Mouse (Mus musculus) small intestine, adult 2 months (tissue): Measurements from ENCODE around the gene C2cd4b. TPM values are rescaled to one million over a fixed set of nuclear protein-coding genes. Genes with fewer than 3 reads are reported as not detected.

Source experiments
- H3K27ac ChIP-seq: fragments of 200-500 bp; 2 replicates; pipeline ENCODE4 v1.5.1; 2012; ENCODE audit warnings: low read depth, low read length, control low read depth, inconsistent platforms; ENCODE audit not compliant: insufficient read depth
- H3K27me3 ChIP-seq: fragments of 200-500 bp; 2 replicates; pipeline ENCODE4 v1.6.1; 2012; ENCODE audit warnings: mild to moderate bottlenecking, moderate library complexity, low read length, inconsistent platforms; ENCODE audit not compliant: control insufficient read depth, insufficient read depth
- H3K36me3 ChIP-seq: fragments of 200-500 bp; 2 replicates; pipeline ENCODE4 v1.6.1; 2012; ENCODE audit warnings: mild to moderate bottlenecking, low read length, control low read depth, inconsistent platforms; ENCODE audit not compliant: control insufficient read depth, insufficient read depth
- H3K4me1 ChIP-seq: fragments of 200-500 bp; 2 replicates; pipeline ENCODE4 v1.6.1; 2012; ENCODE audit warnings: low read length, inconsistent platforms, mixed read lengths; ENCODE audit not compliant: control insufficient read depth, insufficient read depth, insufficient read length
- H3K4me3 ChIP-seq: fragments of 200-500 bp; 2 replicates; pipeline ENCODE4 v1.5.1; 2012; ENCODE audit warnings: low read depth, mild to moderate bottlenecking, control low read depth, inconsistent platforms, low read length, moderate library complexity
- CTCF ChIP-seq: fragments of 200-500 bp; IDR thresholded peaks from 2 replicates; pipeline ENCODE4 v1.5.1; 2012; ENCODE audit warnings: low read depth, mild to moderate bottlenecking, control low read depth, inconsistent platforms, low read length, moderate library complexity, mixed read lengths; ENCODE audit not compliant: insufficient replicate concordance, insufficient read length; ENCODE audit errors: extremely low read depth
- POLR2A ChIP-seq: fragments of 200-500 bp; IDR thresholded peaks from 2 replicates; pipeline ENCODE4 v1.6.1; 2012; ENCODE audit warnings: low read depth, mild to moderate bottlenecking, control low read depth, inconsistent platforms, low read length, moderate library complexity
- WGBS: fragments of 180-500 bp; shearing (Covaris S2); methylation state at CpG from one replicate; pipeline ENCODE4 v1.1.7; 2018; 5-methylcytosine and 5-hydroxymethylcytosine counted together
- polyA plus RNA-seq: library from polyadenylated mRNA; depleted of rRNA; stranded (reverse); fragments of >200 nt; gene quantifications from 2 replicates; pipeline ENCODE4 v1.2.3, GENCODE M21; 2012

The C2cd4b gene
- polyA plus RNA-seq, 1 experiment, result 4.0 TPM

GRCm38 (mm10) chr9:67760991-67761390, 1.8 kb downstream of the C2cd4b start:
- H3K27me3 ChIP-seq, result 0 out of 2 replicates have a peak, but pooled peaks cover 5% of the 10 kb centered on the region
- no peak for TF ChIP-seq CTCF
- H3K36me3 ChIP-seq, result no peaks in the 10 kb centered on the region
- no peaks in the 10 kb centered on the region for H3K4me1 ChIP-seq
- WGBS, result 82% methylated on average over 6 of the region's 6 CpGs
- no peak overlapping the region for H3K4me3 ChIP-seq
- H3K27ac ChIP-seq, result no peak overlapping the region

GRCm38 (mm10) chr9:67763326-67763725, 4.1 kb downstream of the C2cd4b start:
- 78% methylated on average over 4 of the region's 4 CpGs for WGBS
- Histone ChIP-seq H3K36me3 (no peaks in the 10 kb centered on the region), H3K27ac (no peak overlapping the region), H3K4me3 (no peak overlapping the region), H3K27me3 (0 out of 2 replicates have a peak, but pooled peaks cover 5% of the 10 kb centered on the region), H3K4me1 (no peaks in the 10 kb centered on the region)
- TF ChIP-seq CTCF (no peak), POLR2A (no peak)

GRCm38 (mm10) chr9:67766405-67766804, 7.2 kb downstream of the C2cd4b start:
- 56% methylated on average over 4 of the region's 4 CpGs for WGBS
- Histone ChIP-seq H3K27ac (no peak overlapping the region), H3K4me1 (no peaks in the 10 kb centered on the region), H3K4me3 (no peak overlapping the region), H3K27me3 (no peaks in the 10 kb centered on the region), H3K36me3 (no peaks in the 10 kb centered on the region)
- TF ChIP-seq POLR2A (no peak), CTCF (no peak)

- H3K4me1 ChIP-seq, result no peaks in the 10 kb centered on the region
- TF ChIP-seq POLR2A (no peak), CTCF (no peak)
These were observed 7.7 kb downstream of the C2cd4b start for GRCm38 (mm10) chr9:67766948-67767347.

GRCm38 (mm10) chr9:67768843-67769242, 9.6 kb downstream of the C2cd4b start:
- TF ChIP-seq CTCF, result no peak
- TF ChIP-seq POLR2A, result no peak
- 81% methylated on average over 4 of the region's 4 CpGs for WGBS
- H3K4me1 ChIP-seq, result no peaks in the 10 kb centered on the region
- H3K27ac ChIP-seq, result no peak overlapping the region
- no peak overlapping the region for H3K4me3 ChIP-seq
- H3K27me3 ChIP-seq, result no peaks in the 10 kb centered on the region
- H3K36me3 ChIP-seq, result no peaks in the 10 kb centered on the region

More at GRCm38 (mm10) chr9:67766948-67767347, 7.7 kb downstream of the C2cd4b start:
- Histone ChIP-seq H3K27me3 (no peaks in the 10 kb centered on the region), H3K4me3 (no peak overlapping the region), H3K27ac (no peak overlapping the region), H3K36me3 (no peaks in the 10 kb centered on the region)
- 50% methylated on average over 3 of the region's 3 CpGs for WGBS

GRCm38 (mm10) chr9:67769401-67769800, 10.2 kb downstream of the C2cd4b start:
- Histone ChIP-seq H3K27me3 (no peaks in the 10 kb centered on the region), H3K36me3 (no peaks in the 10 kb centered on the region), H3K27ac (no peak overlapping the region), H3K4me1 (no peaks in the 10 kb centered on the region), H3K4me3 (no peak overlapping the region)
- WGBS, result 84% methylated on average over 1 of the region's 1 CpGs
- TF ChIP-seq POLR2A (no peak), CTCF (no peak)

GRCm38 (mm10) chr9:67771293-67771692, 12.1 kb downstream of the C2cd4b start:
- H3K4me1 ChIP-seq, result no peaks in the 10 kb centered on the region
- 16% methylated on average over 7 of the region's 7 CpGs for WGBS
- H3K27ac ChIP-seq, result no peak overlapping the region
- no peak for TF ChIP-seq CTCF
- TF ChIP-seq POLR2A, result no peak
- no peaks in the 10 kb centered on the region for H3K36me3 ChIP-seq
- H3K27me3 ChIP-seq, result no peaks in the 10 kb centered on the region
- no peak overlapping the region for H3K4me3 ChIP-seq

GRCm38 (mm10) chr9:67774201-67774600, 15.0 kb downstream of the C2cd4b start:
- TF ChIP-seq CTCF, result no peak
- TF ChIP-seq POLR2A, result no peak
- WGBS, result 61% methylated on average over 6 of the region's 6 CpGs

More at GRCm38 (mm10) chr9:67774201-67774600, 15.0 kb downstream of the C2cd4b start:
- Histone ChIP-seq H3K4me3 (no peak overlapping the region), H3K27me3 (no peaks in the 10 kb centered on the region), H3K4me1 (no peaks in the 10 kb centered on the region), H3K27ac (no peak overlapping the region), H3K36me3 (no peaks in the 10 kb centered on the region)
